Mouse (Mus musculus): ENCODE results near the gene Cpn1.

The Cpn1 gene

GRCm38 (mm10) chr19:43939769-43940689 is 46.3 kb downstream of the Cpn1 start, which contains the start of gene Dnmbp:
Gene Dnmbp, minus strand, starts transcription at chr19:43940191.
- in situ Hi-C loops (cut with MboI, MseI), result no loop called here

DNA sequence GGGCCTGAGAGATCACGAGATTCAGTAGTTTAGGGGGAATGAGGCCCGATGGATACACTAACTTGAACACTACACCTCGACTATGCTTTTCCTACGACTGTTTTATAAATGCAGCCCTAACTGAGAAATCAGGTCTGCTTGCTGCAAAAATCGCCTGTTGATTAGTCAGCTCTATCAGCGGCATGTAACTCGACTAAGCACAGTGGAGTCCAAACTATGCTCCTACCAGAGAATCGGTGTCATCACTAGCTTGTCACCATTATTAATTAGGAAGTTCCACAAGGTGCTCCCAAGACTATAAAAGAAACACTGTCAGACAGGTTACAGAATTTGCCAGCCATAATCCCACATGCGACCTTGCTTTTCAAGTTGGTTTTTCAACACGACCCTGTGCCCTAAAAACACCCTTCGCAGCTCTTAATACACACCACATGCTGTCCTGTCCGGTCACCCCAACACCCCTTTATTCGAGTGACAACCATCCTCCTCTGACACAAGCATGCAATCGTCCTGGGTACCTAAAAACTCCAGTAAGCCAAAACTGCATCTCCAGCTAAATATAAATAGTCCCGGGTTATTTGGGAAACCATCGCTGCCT is 47.1 kb downstream of the Cpn1 start:
- in situ Hi-C loops (cut with MboI, MseI), result no loop called here

DNA sequence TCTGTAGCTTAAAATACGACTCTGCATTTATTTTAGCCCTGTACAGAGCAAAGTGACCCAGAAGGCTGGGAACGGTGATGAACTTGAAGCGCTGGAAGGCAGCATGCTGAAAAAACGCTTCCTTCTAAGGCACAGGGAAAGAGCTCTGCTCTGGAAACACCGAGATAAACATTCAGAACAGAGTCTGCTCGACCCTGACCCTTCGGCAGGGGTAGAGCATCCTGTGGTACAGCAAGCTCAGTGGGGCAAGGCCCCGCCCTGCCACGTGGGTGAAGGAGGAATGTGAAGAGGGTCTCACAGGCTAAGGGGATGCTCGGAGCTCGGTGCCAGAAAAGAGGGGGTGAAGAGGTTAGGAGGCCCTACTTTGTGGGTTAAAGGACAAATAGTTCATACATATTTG is 48.0 kb downstream of the Cpn1 start:
- in situ Hi-C loops (cut with MboI, MseI), result no loop called here

GRCm38 (mm10) chr19:43930926-43931325 is 55.4 kb downstream of the Cpn1 start:
- in situ Hi-C loops (cut with MboI, MseI), result no loop called here

- in situ Hi-C loops (cut with MboI, MseI), result no loop called here
Measured at GRCm38 (mm10) chr19:43930366-43930765, 56.0 kb downstream of the Cpn1 start.

DNA sequence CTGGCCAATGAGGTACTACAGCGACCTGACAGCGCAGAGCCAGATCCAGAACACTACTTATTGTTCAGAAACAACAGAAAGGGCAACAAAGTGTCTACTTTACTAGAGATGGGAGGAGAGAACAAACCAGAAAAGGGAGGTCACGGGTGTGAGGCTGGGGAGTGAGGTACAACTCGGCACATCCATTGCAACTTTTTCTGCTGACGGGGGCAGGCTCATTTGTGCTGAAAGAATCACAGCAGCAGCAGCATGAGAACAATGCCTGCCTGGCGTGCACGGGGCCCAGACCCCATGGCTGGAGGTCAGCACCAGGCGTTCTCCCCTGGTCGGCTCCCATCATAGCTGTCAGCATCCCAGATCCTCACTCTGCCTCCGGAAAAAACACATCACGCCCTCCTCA is 56.5 kb downstream of the Cpn1 start:
- in situ Hi-C loops (cut with MboI, MseI), result no loop called here

- in situ Hi-C loops (cut with MboI, MseI), result no loop called here
Measured at GRCm38 (mm10) chr19:43927967-43928366, 58.4 kb downstream of the Cpn1 start.

DNA sequence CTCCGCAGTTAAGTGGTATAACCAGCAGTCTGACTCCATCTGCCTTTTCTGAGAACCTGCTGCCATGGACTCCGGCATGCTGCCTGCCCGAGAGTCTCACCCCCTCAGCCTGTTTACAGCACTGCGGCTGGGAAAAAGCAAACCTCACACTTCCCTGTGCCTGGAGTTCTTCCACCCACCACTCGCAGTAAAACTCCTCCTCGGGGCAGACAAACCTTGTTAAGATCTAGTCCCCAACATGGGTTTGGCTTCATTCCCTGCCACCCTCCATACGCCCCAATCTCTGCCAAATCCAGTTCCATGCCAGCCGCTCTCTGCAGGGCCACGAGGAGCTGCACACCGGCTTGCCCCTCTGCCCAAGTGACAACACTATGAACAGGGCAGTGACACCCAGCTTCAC is 59.3 kb downstream of the Cpn1 start:
- in situ Hi-C loops (cut with MboI, MseI), result no loop called here

GRCm38 (mm10) chr19:43926141-43926987 is 60.0 kb downstream of the Cpn1 start:
- in situ Hi-C loops (cut with MboI, MseI), result no loop called here

DNA sequence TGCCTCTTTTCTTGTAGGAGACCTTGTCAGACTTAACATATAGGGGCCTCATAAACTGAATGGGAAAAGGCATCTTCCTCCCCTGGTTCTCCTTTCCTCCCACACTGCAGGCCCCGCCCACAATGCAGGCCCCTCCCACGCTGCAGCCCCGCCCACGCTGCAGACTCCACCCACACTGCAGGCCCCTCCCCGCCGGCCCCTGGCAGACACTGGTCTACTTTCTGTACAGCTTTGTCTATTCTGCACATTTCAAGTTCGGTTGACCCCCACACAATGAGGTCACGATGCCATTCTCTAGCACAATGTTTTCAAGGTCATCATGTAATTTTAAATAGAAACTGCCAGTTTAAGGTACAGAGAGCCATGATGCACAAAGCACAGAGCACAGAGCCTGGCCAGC is 62.0 kb downstream of the Cpn1 start:
- in situ Hi-C loops (cut with MboI, MseI), result no loop called here

GRCm38 (mm10) chr19:43922963-43923362 is 63.4 kb downstream of the Cpn1 start:
- in situ Hi-C loops (cut with MboI, MseI), result no loop called here

DNA sequence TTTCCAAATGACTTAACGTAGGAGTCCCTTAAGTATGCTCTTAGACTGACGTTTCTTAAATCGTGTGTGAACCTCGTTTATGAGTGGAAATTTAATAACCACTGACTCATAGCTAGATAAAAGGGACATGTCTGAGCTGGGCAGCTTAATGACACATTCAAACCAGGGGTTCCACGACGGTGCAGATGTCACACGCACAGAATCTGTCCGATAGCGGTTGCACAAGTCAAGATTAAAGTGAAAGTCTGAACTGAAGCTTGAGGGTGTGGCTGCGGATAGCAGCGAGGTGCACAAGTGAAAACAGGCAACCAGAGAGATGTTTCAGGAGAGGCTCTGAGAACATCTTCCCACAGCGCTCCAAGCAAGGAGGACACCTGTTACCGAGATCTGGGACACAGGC is 64.9 kb downstream of the Cpn1 start:
- in situ Hi-C loops (cut with MboI, MseI), result no loop called here

DNA sequence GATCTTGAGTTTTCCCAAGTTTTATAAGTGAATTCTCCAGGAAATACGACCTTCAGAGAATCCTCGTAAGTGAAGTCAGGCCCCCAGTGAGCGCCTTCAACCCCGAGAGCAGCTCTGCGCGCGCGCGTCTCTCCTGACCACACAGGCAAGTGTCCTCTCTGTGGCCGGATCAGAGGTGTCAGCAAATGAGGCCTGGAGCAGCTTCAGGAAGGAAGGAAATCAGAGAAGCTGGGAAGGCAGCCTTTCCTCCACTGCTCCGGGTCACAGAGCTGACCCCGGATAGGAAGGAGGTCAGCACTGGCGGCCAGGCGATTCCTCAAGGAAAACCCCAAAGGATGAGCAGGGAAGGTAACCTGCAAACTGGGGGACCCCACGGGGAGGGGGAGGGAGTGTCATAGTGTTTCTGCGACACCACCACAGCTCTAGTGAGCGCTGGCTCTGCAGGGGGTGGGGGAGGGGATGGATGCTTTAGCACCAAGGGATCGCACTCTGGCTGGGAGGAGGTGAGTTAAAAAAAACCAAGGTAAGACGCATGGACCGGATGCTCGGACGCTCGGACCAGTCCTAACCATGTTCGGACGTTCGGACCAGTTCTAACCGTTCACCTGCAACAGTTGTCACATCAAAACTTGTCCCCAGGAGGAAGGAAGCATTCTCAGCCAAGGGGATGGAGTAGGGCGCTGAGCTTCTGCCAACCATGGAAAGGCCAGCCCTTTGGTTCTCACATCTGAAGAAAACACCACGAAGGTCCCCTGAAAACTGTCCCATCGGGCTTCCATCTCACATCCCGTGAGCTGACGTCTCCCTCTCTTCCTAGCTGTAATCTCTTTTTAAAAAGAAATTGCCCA is 65.7 kb downstream of the Cpn1 start:
- in situ Hi-C loops (cut with MboI, MseI), result no loop called here

GRCm38 (mm10) chr19:43919841-43920240 is 66.5 kb downstream of the Cpn1 start:
- in situ Hi-C loops (cut with MboI, MseI), result no loop called here

GRCm38 (mm10) chr19:43918834-43919233 is 67.5 kb downstream of the Cpn1 start:
- in situ Hi-C loops (cut with MboI, MseI), result no loop called here

- in situ Hi-C loops (cut with MboI, MseI), result no loop called here
Measured at GRCm38 (mm10) chr19:43917763-43918162, 68.6 kb downstream of the Cpn1 start.

DNA sequence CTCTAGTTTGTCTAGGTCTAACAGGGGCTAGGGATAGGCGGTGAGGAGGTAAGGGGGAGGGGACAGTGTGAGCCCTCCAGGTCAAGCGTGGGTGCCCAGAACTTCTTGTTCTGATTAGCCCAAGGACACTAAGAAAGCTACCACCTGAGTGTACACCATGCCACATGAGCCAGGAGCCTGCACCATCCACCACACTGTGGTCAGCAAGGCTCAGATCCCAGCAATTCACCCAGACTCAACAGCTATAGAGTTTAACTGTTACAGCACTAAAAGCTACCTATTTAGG is 69.0 kb downstream of the Cpn1 start:
- in situ Hi-C loops (cut with MboI, MseI), result no loop called here

DNA sequence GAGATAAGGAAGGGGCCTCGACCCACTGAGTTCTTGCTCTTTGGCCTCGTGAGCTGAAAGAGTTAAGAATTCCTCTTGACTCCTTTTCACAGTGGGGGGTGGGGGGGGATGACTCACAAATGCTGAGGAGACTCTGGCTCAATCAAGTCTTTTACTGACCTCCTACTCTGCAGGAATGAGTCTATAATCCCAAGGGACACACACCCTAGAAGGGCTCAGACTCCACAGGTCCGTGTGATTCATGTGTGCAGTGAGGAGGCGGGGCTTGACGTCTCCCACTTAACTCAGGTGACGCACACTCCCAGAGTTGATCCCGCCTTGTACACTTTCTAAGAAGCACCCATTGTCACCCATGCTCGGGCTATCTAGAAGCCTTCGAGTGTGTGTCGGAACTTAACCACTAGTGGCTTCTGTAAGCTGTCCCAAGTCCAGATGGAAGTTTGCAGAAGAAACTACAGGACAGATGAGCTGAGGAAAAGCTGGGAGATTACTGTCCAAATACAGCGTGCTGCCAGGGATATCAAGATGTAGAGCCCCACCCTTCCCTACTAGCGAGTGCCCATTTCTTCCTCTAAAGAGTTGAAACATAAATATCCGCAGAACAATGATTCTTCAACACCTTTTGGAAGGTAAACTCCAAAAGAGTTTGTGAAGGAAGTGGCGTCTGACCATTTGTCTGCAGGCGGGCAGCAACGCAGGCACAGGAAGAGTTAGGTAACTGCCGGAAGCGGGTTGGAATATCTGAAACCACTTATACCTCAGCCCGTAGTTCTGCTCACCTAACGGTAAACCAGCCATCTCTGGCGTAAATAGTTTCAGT is 69.6 kb downstream of the Cpn1 start:
- in situ Hi-C loops (cut with MboI, MseI), result no loop called here

DNA sequence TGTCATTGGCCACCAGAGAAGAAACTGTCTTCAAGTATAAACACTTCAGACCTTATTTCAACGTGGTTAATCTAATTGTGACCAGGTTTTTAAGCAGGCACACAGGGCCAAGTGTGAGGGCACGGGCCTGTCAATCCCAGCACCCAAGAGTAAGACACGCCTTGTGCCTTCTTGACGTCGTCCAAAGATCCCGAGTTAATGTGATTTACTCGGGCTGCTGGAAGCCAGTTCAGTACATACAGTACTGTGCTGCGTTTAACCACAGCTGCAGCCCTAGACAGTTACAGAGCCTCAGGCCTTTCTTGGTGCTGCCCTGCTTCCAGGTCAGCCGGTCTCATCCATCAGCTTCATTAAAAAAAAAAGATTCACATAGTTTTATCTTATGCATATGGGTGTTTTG is 70.9 kb downstream of the Cpn1 start:
- in situ Hi-C loops (cut with MboI, MseI), result no loop called here

- in situ Hi-C loops (cut with MboI, MseI), result no loop called here
Measured at GRCm38 (mm10) chr19:43914986-43915385, 71.4 kb downstream of the Cpn1 start.

Data from T-helper 1 cell (primary cell).